18 mouse cellular contexts compared by ENCODE assay signal in genomic region chr2:167999145-167999743, GRCm38 (mm10). TPM values are rescaled to one million over a fixed set of nuclear protein-coding genes. Genes with fewer than 3 reads are reported as not detected.
DNase-seq lines count a peak whose midpoint lies in the region; ATAC-seq and TF ChIP-seq lines count a peak whose summit lies in the region.
"Had no signal": no experiment of that assay in that cellular context is flagged by ENCODE, and none has a peak within 500 bp of the region (broad histone marks: within the 10 kb centered on the region; RNA-seq: fewer than 3 reads in every experiment).

No protein-coding gene starts in this region.

- no peaks in the 10 kb centered on the region for H3K36me3 ChIP-seq in intestine, postnatal 0 days (ENCODE audit: control insufficient read depth, insufficient read depth)
- H3K36me3 ChIP-seq in intestine, embryonic 15.5 days: no peaks in the 10 kb centered on the region
- no peaks in the 10 kb centered on the region for H3K36me3 ChIP-seq in lung, embryonic 14.5 days (ENCODE audit: insufficient read depth)
- H3K36me3 ChIP-seq in ES-E14 (ENCODE audit: control insufficient read depth, insufficient read depth, low read length, poor library complexity, severe bottlenecking): no peaks in the 10 kb centered on the region
- no peaks in the 10 kb centered on the region for H3K36me3 ChIP-seq in stomach, postnatal 0 days (ENCODE audit: control insufficient read depth, insufficient read depth, low read length)
- H3K36me3 ChIP-seq: forebrain, embryonic 10.5 days; hindbrain, embryonic 10.5 days; midbrain, embryonic 10.5 days; stomach, embryonic 15.5 days had no signal

- TF ChIP-seq CTCF in intestine, postnatal 0 days (IDR thresholded peaks at IDR 0.05; ENCODE audit: low read depth): peak; percentile 54
- TF ChIP-seq CTCF in lung, embryonic 14.5 days (IDR thresholded peaks at IDR 0.05; ENCODE audit: low read depth): peak; percentile 32; the same call in 1 of the 2 replicates
- TF ChIP-seq CTCF in stomach, postnatal 0 days (IDR thresholded peaks at IDR 0.05; ENCODE audit: low read depth): peak; percentile 46

- no peak overlapping the region for H3K9ac ChIP-seq in intestine, postnatal 0 days (ENCODE audit: low read depth, low read length)
- H3K9ac ChIP-seq in intestine, embryonic 15.5 days: no peak overlapping the region
- no peak overlapping the region for H3K9ac ChIP-seq in lung, embryonic 14.5 days
- no peak overlapping the region for H3K9ac ChIP-seq in ES-E14 (ENCODE audit: insufficient read depth, low read depth, low read length, poor library complexity, severe bottlenecking)
- H3K9ac ChIP-seq in stomach, postnatal 0 days (ENCODE audit: low read length): no peak overlapping the region
- H3K9ac ChIP-seq: stomach, embryonic 15.5 days had no signal

- no peaks in the 10 kb centered on the region for H3K9me3 ChIP-seq in intestine, postnatal 0 days (ENCODE audit: control insufficient read depth)
- H3K9me3 ChIP-seq in intestine, embryonic 15.5 days: no peaks in the 10 kb centered on the region
- no peaks in the 10 kb centered on the region for H3K9me3 ChIP-seq in lung, embryonic 14.5 days (ENCODE audit: low read depth, low read length)
- no peaks in the 10 kb centered on the region for H3K9me3 ChIP-seq in ES-E14 (ENCODE audit: control insufficient read depth, insufficient read depth, low read depth, low read length)
- no peaks in the 10 kb centered on the region for H3K9me3 ChIP-seq in stomach, postnatal 0 days (ENCODE audit: control insufficient read depth, low read length)
- H3K9me3 ChIP-seq: midbrain, embryonic 10.5 days; stomach, embryonic 15.5 days had no signal

- no peak overlapping the region for H3K4me3 ChIP-seq in intestine, postnatal 0 days (ENCODE audit: low read depth, low read length)
- H3K4me3 ChIP-seq in intestine, embryonic 15.5 days (replicated peaks): no peak overlapping the region
- H3K4me3 ChIP-seq in lung, embryonic 14.5 days (ENCODE audit: low read depth, low read length): no peak overlapping the region
- no peak overlapping the region for H3K4me3 ChIP-seq in ES-E14 (ENCODE audit: insufficient read depth in 1 of 2, low read depth in 1 of 2, low read length in 2 of 2, poor library complexity in 1 of 2, severe bottlenecking in 1 of 2)
- H3K4me3 ChIP-seq in stomach, postnatal 0 days (ENCODE audit: low read depth, low read length): no peak overlapping the region
- H3K4me3 ChIP-seq: forebrain, embryonic 10.5 days; hindbrain, embryonic 10.5 days; midbrain, embryonic 10.5 days; stomach, embryonic 15.5 days had no signal

- H3K4me2 ChIP-seq in intestine, postnatal 0 days (replicated peaks; ENCODE audit: low read depth): no peak overlapping the region
- H3K4me2 ChIP-seq in intestine, embryonic 15.5 days (replicated peaks): no peak overlapping the region
- no peak overlapping the region for H3K4me2 ChIP-seq in lung, embryonic 14.5 days
- H3K4me2 ChIP-seq in stomach, postnatal 0 days (replicated peaks; ENCODE audit: low read depth): no peak overlapping the region
- H3K4me2 ChIP-seq: stomach, embryonic 15.5 days had no signal

- no peak for ATAC-seq in intestine, postnatal 0 days
- ATAC-seq in intestine, embryonic 15.5 days: no peak
- no peak for ATAC-seq in lung, embryonic 14.5 days (ENCODE audit: insufficient read depth)
- ATAC-seq in stomach, postnatal 0 days (ENCODE audit: low FRiP score, low TSS enrichment): no peak
- ATAC-seq: Patski had no signal

- in situ Hi-C loops in ES-E14 (cut with MboI; ENCODE audit: low sequenced_read_pairs in 2 of 2, unreplicated experiment in 2 of 2): no loop called here

- no peaks in the 10 kb centered on the region for H3K27me3 ChIP-seq in intestine, postnatal 0 days (replicated peaks; ENCODE audit: control insufficient read depth, insufficient read depth, low read length)
- H3K27me3 ChIP-seq in intestine, embryonic 15.5 days (replicated peaks): no peaks in the 10 kb centered on the region
- no peaks in the 10 kb centered on the region for H3K27me3 ChIP-seq in lung, embryonic 14.5 days (ENCODE audit: insufficient read depth, low read length)
- no peaks in the 10 kb centered on the region for H3K27me3 ChIP-seq in stomach, postnatal 0 days (ENCODE audit: control insufficient read depth, insufficient read depth, low read length)
- H3K27me3 ChIP-seq: Patski; stomach, embryonic 15.5 days had no signal

- H3K4me1 ChIP-seq in intestine, postnatal 0 days (replicated peaks; ENCODE audit: control insufficient read depth, insufficient read depth, low read length): no peaks in the 10 kb centered on the region
- peaks cover 9% of the 10 kb centered on the region; the same call in 1 of the 2 replicates for H3K4me1 ChIP-seq in intestine, embryonic 15.5 days (replicated peaks)
- H3K4me1 ChIP-seq in lung, embryonic 14.5 days (ENCODE audit: insufficient read depth): no peaks in the 10 kb centered on the region; the same call in 1 of the 2 replicates
- H3K4me1 ChIP-seq in ES-E14 (ENCODE audit: control insufficient read depth in 2 of 2, insufficient read depth in 2 of 2, low read length in 2 of 2, poor library complexity in 1 of 2): no peaks in the 10 kb centered on the region
- H3K4me1 ChIP-seq in stomach, postnatal 0 days (replicated peaks; ENCODE audit: control insufficient read depth, insufficient read depth): no peaks in the 10 kb centered on the region

- no peak for TF ChIP-seq EP300 in stomach, postnatal 0 days (optimal IDR thresholded peaks at IDR 0.05)

- 82% methylated on average over 3 of the region's 3 CpGs for WGBS in intestine, postnatal 0 days
- 65% methylated on average over 3 of the region's 3 CpGs for WGBS in intestine, embryonic 15.5 days
- 60% methylated on average over 3 of the region's 3 CpGs for WGBS in lung, embryonic 14.5 days
- 70% methylated on average over 3 of the region's 3 CpGs for WGBS in stomach, postnatal 0 days

- no peak overlapping the region for H3K27ac ChIP-seq in intestine, postnatal 0 days (ENCODE audit: low read depth, low read length)
- H3K27ac ChIP-seq in intestine, embryonic 15.5 days: no peak overlapping the region
- H3K27ac ChIP-seq in lung, embryonic 14.5 days (ENCODE audit: low read depth): no peak overlapping the region
- no peak overlapping the region for H3K27ac ChIP-seq in ES-E14 (ENCODE audit: insufficient read depth, low read depth, low read length, poor library complexity, severe bottlenecking)
- H3K27ac ChIP-seq in stomach, postnatal 0 days (replicated peaks): no peak overlapping the region
- H3K27ac ChIP-seq: forebrain, embryonic 10.5 days; hindbrain, embryonic 10.5 days; midbrain, embryonic 10.5 days; stomach, embryonic 15.5 days had no signal

- DNase-seq in lung, embryonic 14.5 days: peak; percentile 34
- DNase-seq in lung, postnatal 4 days: no peak
- peak; percentile 36 for DNase-seq in ES-E14 (ENCODE audit: low read depth, low spot score)
- no peak for DNase-seq in stomach, postnatal 0 days (ENCODE audit: low spot score)
- DNase-seq in spleen, postnatal 4 days (ENCODE audit: low spot score in 2 of 2): no peak
- DNase-seq: adrenal gland, adult 8-10 months; cerebellum, adult 11-12 months; gastrocnemius, postnatal 25 days; kidney, postnatal 25 days; left cerebral cortex, postnatal 4 days; retina, postnatal 1 day had no signal

TF ChIP-seq in ES-E14, 5 proteins besides CTCF, POLR2A, EP300 and RAD21:
- TF ChIP-seq MAFK (IDR thresholded peaks at IDR 0.05; ENCODE audit: insufficient read depth, low read depth, low read length): no peak
- no peak for TF ChIP-seq HCFC1 (IDR thresholded peaks at IDR 0.05; ENCODE audit: borderline replicate concordance, insufficient read depth, low read length)
- TF ChIP-seq ZC3H11A (IDR thresholded peaks at IDR 0.05; ENCODE audit: borderline replicate concordance, low read depth, low read length): no peak
- no peak for TF ChIP-seq CHD2 (IDR thresholded peaks at IDR 0.05; ENCODE audit: low read depth, low read length)
- TF ChIP-seq ZNF384 (IDR thresholded peaks at IDR 0.05; ENCODE audit: low read depth, low read length): no peak

RNA-seq across cellular contexts. Expression of gene Ripor3, which starts 11.2 kb away (rescaled TPM):
- 1.5 and 1.6 TPM in 2 replicates for polyA plus RNA-seq in intestine, postnatal 0 days (2015; fragmentation: Nextera tagmentation; extraction: Ambion mirVana)
- polyA plus RNA-seq in intestine, embryonic 15.5 days (2015; fragmentation: Nextera tagmentation; extraction: Ambion mirVana): 3.7 and 4.2 TPM in 2 replicates
- polyA plus RNA-seq in lung, embryonic 14.5 days (2014; fragmentation: Nextera tagmentation; extraction: Ambion mirVana): 2.0 and 2.2 TPM in 2 replicates
- 0.32 and 0.98 TPM in 2 replicates for total RNA-seq in ES-E14 (2012; rRNA removed)
- 3.0 and 3.2 TPM in 2 replicates for polyA plus RNA-seq in stomach, postnatal 0 days (2015; fragmentation: Nextera tagmentation; extraction: Ambion mirVana)

Comparison
In these comparisons a context has a peak if more than half of its experiments do, and no peak if none do; other contexts are left out.
1. DNase-seq: peak in lung, embryonic 14.5 days (single experiment) and ES-E14 (single experiment); none in lung, postnatal 4 days (0 of 2), stomach, postnatal 0 days (single experiment) and spleen, postnatal 4 days (0 of 2).
2. Peak in every context shown above with its lines, with median percentiles within 50 percentile points of each other: CTCF ChIP-seq.